Mouse (Mus musculus) heart, adult 2 months (tissue): ENCODE measurements around the gene Sh3kbp1.

ENCODE experiments used
- CTCF ChIP-seq: fragments of 200-600 bp; IDR thresholded peaks from 2 replicates; pipeline ENCODE4 v1.8.1; 2022; ENCODE audit warnings: antibody characterized with exemption, mild to moderate bottlenecking, moderate library complexity
- EP300 ChIP-seq: fragments of 200-500 bp; IDR thresholded peaks from 2 replicates; pipeline ENCODE4 v1.6.1; 2011; ENCODE audit warnings: low read depth, low read length, control low read depth; ENCODE audit not compliant: insufficient read depth
- POLR2A ChIP-seq: fragments of 200-500 bp; IDR thresholded peaks from 2 replicates; pipeline ENCODE4 v1.6.1; 2011; ENCODE audit warnings: mild to moderate bottlenecking, low read depth, low read length, control low read depth; ENCODE audit not compliant: insufficient read depth

DNA sequence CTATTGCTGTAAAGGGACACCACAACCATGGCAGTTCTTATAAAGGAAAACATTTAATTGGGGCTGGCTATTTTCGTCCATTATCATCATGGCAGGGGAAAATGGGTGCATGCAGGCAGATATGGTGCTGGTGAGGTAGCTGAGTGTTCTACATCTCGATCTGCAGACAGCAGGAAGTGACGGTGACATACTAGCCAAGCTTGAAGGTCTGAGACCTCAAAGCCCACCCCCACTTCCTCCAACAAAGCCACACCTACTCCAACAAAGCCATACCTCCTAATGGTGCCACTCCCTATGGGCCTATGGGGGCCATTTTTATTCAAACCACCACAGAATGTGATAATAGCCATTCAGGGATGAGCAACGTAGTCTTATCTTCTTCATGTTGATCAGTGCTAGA lies 59.8 kb downstream of the Sh3kbp1 start:
- TF ChIP-seq POLR2A (no peak), CTCF (no peak), EP300 (no peak)
